In genomic region chr11:68954408-68954807, GRCm38 (mm10) we compare ENCODE assay signal across 8 mouse cellular contexts. TPM values are rescaled to one million over a fixed set of nuclear protein-coding genes. Genes with fewer than 3 reads are reported as not detected.
DNase-seq lines count a peak whose midpoint lies in the region; ATAC-seq lines count a peak whose summit lies in the region.

No protein-coding gene starts in this region.

- peak; percentile 13 for DNase-seq in cerebellum, adult 11-12 months
- no peak for DNase-seq in cerebellum, postnatal 36 days
- peak; percentile 39 for DNase-seq in 3134 (ENCODE audit: extremely low read depth, insufficient read length, low spot score)
- no peak for DNase-seq in adrenal gland, postnatal 36 days
- no peak for DNase-seq in right cerebral cortex, adult 18-20 months

- H3K4me3 ChIP-seq in heart, embryonic 13.5 days = peak overlapping the region; percentile 47
- H3K4me3 ChIP-seq in liver, embryonic 16.5 days (ENCODE audit: low read depth, low read length) = peak overlapping the region; percentile 10

- 3% methylated on average over 17 of the region's 17 CpGs for WGBS in heart, embryonic 13.5 days
- 4% methylated on average over 17 of the region's 17 CpGs for WGBS in liver, embryonic 16.5 days (ENCODE audit: insufficient replicate concordance)

- H3K36me3 ChIP-seq in heart, embryonic 13.5 days = no peaks in the 10 kb centered on the region
- no peaks in the 10 kb centered on the region for H3K36me3 ChIP-seq in liver, embryonic 16.5 days (ENCODE audit: control insufficient read depth, insufficient read depth)

- H3K9me3 ChIP-seq in heart, embryonic 13.5 days = no peaks in the 10 kb centered on the region
- H3K9me3 ChIP-seq in liver, embryonic 16.5 days (replicated peaks; ENCODE audit: control insufficient read depth, low read length) = no peaks in the 10 kb centered on the region

- H3K27ac ChIP-seq in heart, embryonic 13.5 days (replicated peaks) = no peak overlapping the region
- H3K27ac ChIP-seq in liver, embryonic 16.5 days (ENCODE audit: low read length) = no peak overlapping the region

- peak overlapping the region; percentile 70 for H3K9ac ChIP-seq in heart, embryonic 13.5 days
- H3K9ac ChIP-seq in liver, embryonic 16.5 days (ENCODE audit: low read depth, low read length) = no peak overlapping the region

- H3K4me1 ChIP-seq in heart, embryonic 13.5 days = peaks cover 27% of the 10 kb centered on the region
- H3K4me1 ChIP-seq in liver, embryonic 16.5 days (ENCODE audit: control insufficient read depth, low read depth, low read length) = no peaks in the 10 kb centered on the region

- H3K27me3 ChIP-seq in heart, embryonic 13.5 days (replicated peaks) = peaks cover 62% of the 10 kb centered on the region
- peaks cover 39% of the 10 kb centered on the region for H3K27me3 ChIP-seq in liver, embryonic 16.5 days (ENCODE audit: control insufficient read depth, insufficient read depth, low read depth, low read length)

- no peak for ATAC-seq in heart, embryonic 13.5 days (ENCODE audit: extremely low read depth, insufficient number of reproducible peaks, low FRiP score, low TSS enrichment)
- ATAC-seq in liver, embryonic 16.5 days (ENCODE audit: low read depth) = no peak
- no peak for ATAC-seq in CD4-positive, CD25-positive, alpha-beta regulatory T cell, adult 4 months

- H3K4me2 ChIP-seq in heart, embryonic 13.5 days = peak overlapping the region; percentile 76
- H3K4me2 ChIP-seq in liver, embryonic 16.5 days (ENCODE audit: low read depth, low read length) = peak overlapping the region; percentile 36

RNA-seq across cellular contexts. Expression of gene Arhgef15, which starts 2.9 kb away (rescaled TPM):
- 11.2 and 11.5 TPM in 2 replicates for polyA plus RNA-seq in heart, embryonic 13.5 days (2015; fragmentation: Nextera tagmentation; extraction: Ambion mirVana)
- polyA plus RNA-seq in liver, embryonic 16.5 days (2015; fragmentation: Nextera tagmentation; extraction: Ambion mirVana) = 1.7 and 2.0 TPM in 2 replicates
- total RNA-seq in adrenal gland, postnatal 36 days (2021) = 10 to 100 TPM; 14.8 to 19.9 TPM
- polyA plus RNA-seq in CD4-positive, CD25-positive, alpha-beta regulatory T cell, adult 4 months (2017; shearing (Covaris generic)) = under 1 TPM; 0.16 to 0.19 TPM

RNA-seq across cellular contexts. Expression of gene Slc25a35, which starts 13.5 kb away (rescaled TPM):
- 1.4 and 2.1 TPM in 2 replicates for polyA plus RNA-seq in heart, embryonic 13.5 days (2015; fragmentation: Nextera tagmentation; extraction: Ambion mirVana)
- polyA plus RNA-seq in liver, embryonic 16.5 days (2015; fragmentation: Nextera tagmentation; extraction: Ambion mirVana) = 0.37 and 0.80 TPM in 2 replicates
- total RNA-seq in adrenal gland, postnatal 36 days (2021) = 10 to 100 TPM; 28.8 to 36.4 TPM
- polyA plus RNA-seq in CD4-positive, CD25-positive, alpha-beta regulatory T cell, adult 4 months (2017; shearing (Covaris generic)) = 10 to 100 TPM in 1 of 2 experiments, 1 to 10 TPM in 1; 5.0 to 10.7 TPM

RNA-seq across cellular contexts. Expression of gene Rangrf, which starts 20.6 kb away (rescaled TPM):
- 67.9 and 75.5 TPM in 2 replicates for polyA plus RNA-seq in heart, embryonic 13.5 days (2015; fragmentation: Nextera tagmentation; extraction: Ambion mirVana)
- polyA plus RNA-seq in liver, embryonic 16.5 days (2015; fragmentation: Nextera tagmentation; extraction: Ambion mirVana) = 16.3 and 19.3 TPM in 2 replicates
- total RNA-seq in adrenal gland, postnatal 36 days (2021) = 10 to 100 TPM; 22.5 to 23.3 TPM
- 10 to 100 TPM; 36.9 to 71.7 TPM for polyA plus RNA-seq in CD4-positive, CD25-positive, alpha-beta regulatory T cell, adult 4 months (2017; shearing (Covaris generic))

RNA-seq across cellular contexts. Expression of gene Odf4, which starts 27.5 kb away (rescaled TPM):
- polyA plus RNA-seq in heart, embryonic 13.5 days (2015; fragmentation: Nextera tagmentation; extraction: Ambion mirVana) = not detected in 2 replicates
- not detected in 2 replicates for polyA plus RNA-seq in liver, embryonic 16.5 days (2015; fragmentation: Nextera tagmentation; extraction: Ambion mirVana)
- under 1 TPM in 1 of 2 experiments, not detected in 1; 0.46 TPM for total RNA-seq in adrenal gland, postnatal 36 days (2021)
- not detected for polyA plus RNA-seq in CD4-positive, CD25-positive, alpha-beta regulatory T cell, adult 4 months (2017; shearing (Covaris generic))

RNA-seq across cellular contexts. Expression of gene Rpl26, which starts 53.0 kb away (rescaled TPM):
- 640 and 686 TPM in 2 replicates for polyA plus RNA-seq in heart, embryonic 13.5 days (2015; fragmentation: Nextera tagmentation; extraction: Ambion mirVana)
- polyA plus RNA-seq in liver, embryonic 16.5 days (2015; fragmentation: Nextera tagmentation; extraction: Ambion mirVana) = 457 and 528 TPM in 2 replicates
- total RNA-seq in adrenal gland, postnatal 36 days (2021) = 1,000 to 10,000 TPM; 1,232 to 1,254 TPM
- polyA plus RNA-seq in CD4-positive, CD25-positive, alpha-beta regulatory T cell, adult 4 months (2017; shearing (Covaris generic)) = 1,000 to 10,000 TPM; 1,826 to 2,291 TPM

Comparison
In these comparisons a context has a peak if more than half of its experiments do, and no peak if none do; other contexts are left out.
1. DNase-seq: peak in cerebellum, adult 11-12 months (single experiment) and 3134 (single experiment); none in cerebellum, postnatal 36 days (0 of 2), adrenal gland, postnatal 36 days (0 of 2) and right cerebral cortex, adult 18-20 months (single experiment).